Mouse (Mus musculus) ovary, postnatal 10 days (tissue): Measurements from ENCODE around the gene Smox.

ENCODE experiments used
- DNase-seq: peaks from one replicate; pipeline ENCODE4 v3.0.0; 2022; ENCODE audit warnings: low spot score

The Smox gene

DNA sequence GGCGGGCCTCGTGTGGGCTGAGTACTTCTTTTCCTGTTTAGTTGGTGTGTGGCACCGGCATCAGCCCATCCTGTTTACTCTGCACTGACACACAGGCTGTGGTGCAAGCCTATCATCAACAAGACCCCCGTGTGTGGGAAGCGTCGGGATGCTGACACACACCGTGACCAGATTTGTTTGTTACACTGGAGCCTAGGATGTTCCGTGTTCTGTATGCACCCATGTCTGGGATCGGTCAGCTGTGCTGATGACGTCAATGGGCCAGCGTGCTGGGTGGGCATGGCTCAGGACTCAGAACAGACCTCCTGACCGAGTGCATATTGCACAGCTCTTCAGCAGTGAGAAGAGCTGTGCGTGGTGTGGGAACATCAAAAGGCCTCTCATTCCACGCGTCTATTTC is 6.2 kb upstream of the Smox start:
- no peak for DNase-seq

- no peak for DNase-seq
These were observed 5.2 kb upstream of the Smox start for GRCm38 (mm10) chr2:131486046-131486445.

- DNase-seq, result no peak
These were observed 4.0 kb upstream of the Smox start for GRCm38 (mm10) chr2:131487337-131487736.

- no peak for DNase-seq
These were observed 3.0 kb upstream of the Smox start for GRCm38 (mm10) chr2:131488261-131488660.

- no peak for DNase-seq
These were observed 2.4 kb upstream of the Smox start for GRCm38 (mm10) chr2:131488870-131489269.

GRCm38 (mm10) chr2:131489591-131489990 is 1.7 kb upstream of the Smox start:
- DNase-seq, result no peak

GRCm38 (mm10) chr2:131491707-131492595 is 655 bp downstream of the Smox start:
- DNase-seq, result peak; percentile 85

GRCm38 (mm10) chr2:131492596-131493139 is 1.4 kb downstream of the Smox start:
- DNase-seq, result no peak

GRCm38 (mm10) chr2:131493446-131493845 is 2.1 kb downstream of the Smox start:
- DNase-seq, result no peak

DNA sequence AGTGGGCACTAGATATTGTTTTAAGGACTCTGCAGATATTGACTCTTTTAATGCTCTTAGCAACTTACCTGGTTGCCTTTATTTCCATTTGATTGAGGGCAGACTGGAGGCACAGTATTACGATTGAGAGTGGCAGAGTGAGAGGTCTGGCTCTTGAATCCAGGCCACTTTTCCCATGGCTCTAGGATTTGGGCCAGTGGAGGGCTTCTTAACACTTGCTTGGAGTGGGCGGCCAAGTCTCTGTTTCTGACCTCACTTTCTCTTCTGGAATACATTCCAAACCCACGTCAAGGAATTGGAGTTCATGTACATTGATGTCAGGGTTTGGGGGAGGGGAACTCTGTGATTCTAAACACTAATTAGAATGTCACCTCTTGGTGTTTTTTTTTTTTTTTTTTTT is 4.0 kb downstream of the Smox start:
- DNase-seq, result no peak

GRCm38 (mm10) chr2:131496125-131496820 is 5.0 kb downstream of the Smox start:
- DNase-seq, result no peak

- DNase-seq, result no peak
These were observed 6.0 kb downstream of the Smox start for GRCm38 (mm10) chr2:131497224-131497856.

DNA sequence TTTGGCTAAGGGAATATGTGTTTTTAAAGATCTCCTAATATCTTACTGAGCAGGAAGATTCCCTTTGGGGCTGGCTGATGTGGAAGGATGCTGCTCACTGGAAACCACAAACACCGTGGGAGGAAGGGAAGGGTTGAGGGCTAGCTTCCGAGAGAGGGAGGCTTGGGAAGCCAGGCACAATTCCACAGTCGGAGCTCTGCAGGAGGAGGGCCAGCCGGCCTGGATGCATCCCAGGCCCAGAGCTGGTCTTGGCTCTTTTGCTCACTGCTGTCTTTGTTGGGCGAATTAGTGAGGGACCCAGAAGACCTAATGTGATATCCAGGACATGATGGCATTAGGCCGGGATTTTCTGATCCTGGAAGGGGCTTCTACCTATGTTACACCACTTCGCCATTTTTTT is 6.9 kb downstream of the Smox start:
- DNase-seq, result peak; percentile 15

GRCm38 (mm10) chr2:131499290-131499845 is 8.1 kb downstream of the Smox start:
- DNase-seq, result no peak

- DNase-seq, result no peak
These were observed 10.6 kb downstream of the Smox start for GRCm38 (mm10) chr2:131501886-131502285.

- no peak for DNase-seq
These were observed 11.3 kb downstream of the Smox start for GRCm38 (mm10) chr2:131502561-131502960.

DNA sequence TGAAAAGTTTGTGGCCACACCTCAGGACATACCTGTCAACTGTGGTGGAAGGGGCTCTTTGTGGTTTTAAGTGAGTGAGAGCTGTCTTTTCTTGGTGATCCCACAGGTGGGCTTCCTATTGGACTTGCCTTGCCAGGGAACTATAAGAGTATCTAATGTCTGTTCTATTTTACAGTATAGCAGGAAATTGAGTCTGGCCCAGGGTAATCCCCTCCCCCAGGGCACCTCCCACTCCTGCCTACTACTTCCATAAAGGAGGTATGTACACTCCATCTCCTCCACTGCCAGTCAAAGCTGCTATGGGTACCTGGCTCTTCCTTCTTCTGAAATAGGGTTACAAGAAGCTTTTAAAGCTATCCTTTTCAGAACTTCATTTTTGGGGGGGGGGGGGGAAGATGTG is 14.1 kb downstream of the Smox start:
- DNase-seq, result no peak

- DNase-seq, result no peak
These were observed 15.1 kb downstream of the Smox start for GRCm38 (mm10) chr2:131506358-131506757.

DNA sequence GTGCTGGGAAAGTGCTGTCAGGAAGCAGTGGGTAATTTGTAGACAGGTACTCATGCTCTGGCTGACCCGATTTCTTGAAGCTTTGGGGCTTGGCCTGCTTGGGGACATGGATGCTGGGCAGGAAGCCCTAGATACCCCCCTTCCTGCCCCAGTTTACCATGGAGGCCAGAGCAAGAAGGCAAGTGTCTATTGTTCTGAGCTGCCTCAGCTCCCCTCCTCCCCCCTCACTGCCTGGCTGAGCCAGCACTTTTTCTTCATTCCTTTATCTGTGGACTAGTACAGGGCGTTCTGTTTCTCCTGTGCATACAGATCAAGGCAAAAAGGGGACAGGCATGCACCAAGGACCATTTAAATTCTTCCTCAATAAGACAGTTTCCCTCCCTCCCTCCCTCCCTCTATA is 17.2 kb downstream of the Smox start:
- DNase-seq, result no peak

GRCm38 (mm10) chr2:131509671-131510313 is 18.5 kb downstream of the Smox start:
- DNase-seq, result no peak

GRCm38 (mm10) chr2:131510531-131510930 is 19.2 kb downstream of the Smox start:
- DNase-seq, result no peak

GRCm38 (mm10) chr2:131513477-131513876 is 22.2 kb downstream of the Smox start:
- DNase-seq, result no peak
